ENCODE assay signal across 8 mouse cellular contexts in genomic region chr2:71529511-71530351, GRCm38 (mm10). TPM values are rescaled to one million over a fixed set of nuclear protein-coding genes. Genes with fewer than 3 reads are reported as not detected.
A peak's percentile ranks its signal among the peaks of the same experiment; 100 is the strongest.
DNase-seq lines count a peak whose midpoint lies in the region; ATAC-seq and TF ChIP-seq lines count a peak whose summit lies in the region.

No protein-coding gene starts in this region.

- H3K9me3 ChIP-seq in hindbrain, embryonic 11.5 days (ENCODE audit: control insufficient read depth, low read length) = no peaks in the 10 kb centered on the region
- no peaks in the 10 kb centered on the region for H3K9me3 ChIP-seq in limb, embryonic 10.5 days (replicated peaks)
- no peaks in the 10 kb centered on the region for H3K9me3 ChIP-seq in midbrain, embryonic 10.5 days (replicated peaks)
- H3K9me3 ChIP-seq in stomach, embryonic 16.5 days (replicated peaks; ENCODE audit: control insufficient read depth, low read length) = no peaks in the 10 kb centered on the region

- TF ChIP-seq CTCF in bone marrow macrophage, adult 2 months (IDR thresholded peaks at IDR 0.05; ENCODE audit: low read depth, low read length) = no peak

- H3K27ac ChIP-seq in bone marrow macrophage, adult 2 months (ENCODE audit: insufficient read depth, low read depth, low read length) = no peak overlapping the region
- H3K27ac ChIP-seq in hindbrain, embryonic 11.5 days (ENCODE audit: low read depth, low read length) = no peak overlapping the region
- peak overlapping the region; percentile 75 for H3K27ac ChIP-seq in limb, embryonic 10.5 days
- peak overlapping the region; percentile 57 for H3K27ac ChIP-seq in midbrain, embryonic 10.5 days (replicated peaks)
- peak overlapping the region; percentile 29; the same call in 1 of the 2 replicates for H3K27ac ChIP-seq in stomach, embryonic 16.5 days (ENCODE audit: low read length)

- H3K27me3 ChIP-seq in hindbrain, embryonic 11.5 days (ENCODE audit: control insufficient read depth, insufficient read depth, low read length) = peaks cover 95% of the 10 kb centered on the region
- H3K27me3 ChIP-seq in limb, embryonic 10.5 days (ENCODE audit: low read depth, poor library complexity, severe bottlenecking) = peaks cover 100% of the 10 kb centered on the region
- peaks cover 100% of the 10 kb centered on the region for H3K27me3 ChIP-seq in midbrain, embryonic 10.5 days (ENCODE audit: low read depth, poor library complexity, severe bottlenecking)
- peaks cover 90% of the 10 kb centered on the region for H3K27me3 ChIP-seq in stomach, embryonic 16.5 days (ENCODE audit: control insufficient read depth, insufficient read depth, low read length)

- H3K36me3 ChIP-seq in hindbrain, embryonic 11.5 days (ENCODE audit: control insufficient read depth, insufficient read depth, low read length) = no peaks in the 10 kb centered on the region
- H3K36me3 ChIP-seq in limb, embryonic 10.5 days = no peaks in the 10 kb centered on the region
- no peaks in the 10 kb centered on the region for H3K36me3 ChIP-seq in midbrain, embryonic 10.5 days
- H3K36me3 ChIP-seq in stomach, embryonic 16.5 days (ENCODE audit: control insufficient read depth, insufficient read depth, low read length) = no peaks in the 10 kb centered on the region

- 0 out of 2 replicates have a peak, but pooled peaks cover 4% of the 10 kb centered on the region for H3K4me1 ChIP-seq in bone marrow macrophage, adult 2 months (ENCODE audit: control insufficient read depth, insufficient read depth, low read length)
- H3K4me1 ChIP-seq in hindbrain, embryonic 11.5 days (replicated peaks; ENCODE audit: control insufficient read depth, insufficient read depth, low read length) = peaks cover 6% of the 10 kb centered on the region
- H3K4me1 ChIP-seq in limb, embryonic 10.5 days = peaks cover 50% of the 10 kb centered on the region
- peaks cover 29% of the 10 kb centered on the region for H3K4me1 ChIP-seq in midbrain, embryonic 10.5 days
- peaks cover 8% of the 10 kb centered on the region for H3K4me1 ChIP-seq in stomach, embryonic 16.5 days (ENCODE audit: control insufficient read depth, insufficient read depth, low read length)

- peak overlapping the region; percentile 86 for H3K4me2 ChIP-seq in hindbrain, embryonic 11.5 days (replicated peaks; ENCODE audit: low read depth, low read length)
- peak overlapping the region; percentile 92 for H3K4me2 ChIP-seq in stomach, embryonic 16.5 days (ENCODE audit: low read depth, low read length)

- peak; percentile 50 for DNase-seq in cerebellum, postnatal 14 days
- no peak for DNase-seq in cerebellum, adult 11 months
- peak; percentile 87 for DNase-seq in forelimb bud, embryonic 11.5 days (ENCODE audit: low read depth, low spot score)
- DNase-seq in hindbrain, embryonic 11.5 days (ENCODE audit: low spot score) = peak; percentile 85
- peak; percentile 84 for DNase-seq in limb, embryonic 10.5 days (ENCODE audit: low spot score)
- peak; percentile 88 for DNase-seq in midbrain, embryonic 10.5 days (ENCODE audit: low spot score)

- 2% methylated on average over 60 of the region's 60 CpGs for WGBS in hindbrain, embryonic 11.5 days
- WGBS in limb, embryonic 10.5 days = under 1% methylated on average over 60 of the region's 60 CpGs
- under 1% methylated on average over 57 of the region's 60 CpGs for WGBS in midbrain, embryonic 10.5 days
- under 1% methylated on average over 59 of the region's 60 CpGs for WGBS in stomach, embryonic 16.5 days

- H3K4me3 ChIP-seq in bone marrow macrophage, adult 2 months (ENCODE audit: insufficient read depth, low read length) = peak overlapping the region; percentile 38
- peak overlapping the region; percentile 41 for H3K4me3 ChIP-seq in hindbrain, embryonic 11.5 days (ENCODE audit: low read depth, low read length)
- H3K4me3 ChIP-seq in limb, embryonic 10.5 days = peak overlapping the region; percentile 60
- peak overlapping the region; percentile 56 for H3K4me3 ChIP-seq in midbrain, embryonic 10.5 days
- H3K4me3 ChIP-seq in stomach, embryonic 16.5 days (replicated peaks; ENCODE audit: low read length) = peak overlapping the region; percentile 50

- no peak for TF ChIP-seq POLR2A in bone marrow macrophage, adult 2 months (IDR thresholded peaks at IDR 0.05; ENCODE audit: borderline replicate concordance, low read depth, low read length)

- 0 out of 2 replicates have a peak overlapping the region, but pooled peaks have one; percentile 23 for H3K9ac ChIP-seq in hindbrain, embryonic 11.5 days (ENCODE audit: low read depth, low read length)
- peak overlapping the region; percentile 54 for H3K9ac ChIP-seq in stomach, embryonic 16.5 days (ENCODE audit: low read length)

- peak; percentile 93 for ATAC-seq in hindbrain, embryonic 11.5 days (ENCODE audit: low FRiP score)
- peak; percentile 87 for ATAC-seq in stomach, embryonic 16.5 days (ENCODE audit: insufficient read depth, low FRiP score)

RNA-seq across cellular contexts. Expression of gene Dlx1, which starts 1.8 kb away (rescaled TPM):
- polyA plus RNA-seq in bone marrow macrophage, adult 2 months (2012; ENCODE audit: insufficient read depth, insufficient read length, missing spikeins) = not detected in 2 replicates
- polyA plus RNA-seq in hindbrain, embryonic 11.5 days (2014; fragmentation: Nextera tagmentation; extraction: Ambion mirVana) = 1.6 and 2.1 TPM in 2 replicates
- 5.7 and 9.0 TPM in 2 replicates for polyA plus RNA-seq in limb, embryonic 10.5 days (2016; fragmentation: Nextera tagmentation; extraction: Ambion mirVana)
- polyA plus RNA-seq in midbrain, embryonic 10.5 days (2016; fragmentation: Nextera tagmentation; extraction: Ambion mirVana) = 12.2 and 22.4 TPM in 2 replicates
- 7.3 and 11.6 TPM in 2 replicates for polyA plus RNA-seq in stomach, embryonic 16.5 days (2015; fragmentation: Nextera tagmentation; extraction: Ambion mirVana)

RNA-seq across cellular contexts. Expression of gene Dlx2, which starts 16.8 kb away (rescaled TPM):
- not detected in 2 replicates for polyA plus RNA-seq in bone marrow macrophage, adult 2 months (2012; ENCODE audit: insufficient read depth, insufficient read length, missing spikeins)
- polyA plus RNA-seq in hindbrain, embryonic 11.5 days (2014; fragmentation: Nextera tagmentation; extraction: Ambion mirVana) = 1.9 and 2.2 TPM in 2 replicates
- polyA plus RNA-seq in limb, embryonic 10.5 days (2016; fragmentation: Nextera tagmentation; extraction: Ambion mirVana) = 4.9 and 7.2 TPM in 2 replicates
- 6.2 and 9.2 TPM in 2 replicates for polyA plus RNA-seq in midbrain, embryonic 10.5 days (2016; fragmentation: Nextera tagmentation; extraction: Ambion mirVana)
- 2.2 and 2.4 TPM in 2 replicates for polyA plus RNA-seq in stomach, embryonic 16.5 days (2015; fragmentation: Nextera tagmentation; extraction: Ambion mirVana)

Comparison
In these comparisons a context has a peak if more than half of its experiments do, and no peak if none do; other contexts are left out.
1. H3K27ac ChIP-seq: peak in limb, embryonic 10.5 days (single experiment), midbrain, embryonic 10.5 days (single experiment) and stomach, embryonic 16.5 days (single experiment); none in bone marrow macrophage, adult 2 months (single experiment) and hindbrain, embryonic 11.5 days (single experiment).
2. Peak in every context shown above with its lines, with median percentiles within 50 percentile points of each other: H3K4me3 ChIP-seq.